Mouse (Mus musculus) macrophage (primary cell): Measurements from ENCODE around the gene Fpr2. TPM values are rescaled to one million over a fixed set of nuclear protein-coding genes. Genes with fewer than 3 reads are reported as not detected.

ENCODE experiments used
- H3K27ac ChIP-seq: fragments of 350-480 bp; formaldehyde crosslinking; 2 replicates; pipeline ENCODE4 v1.9.0; 2021
- H3K36me3 ChIP-seq: fragments of 350-480 bp; formaldehyde crosslinking; 2 replicates; pipeline ENCODE4 v1.9.0; 2021; ENCODE audit errors: inconsistent target
- H3K4me3 ChIP-seq: fragments of 350-480 bp; formaldehyde crosslinking; 2 replicates; pipeline ENCODE4 v1.9.0; 2021; ENCODE audit errors: inconsistent target
- H3K79me2 ChIP-seq: fragments of 350-480 bp; formaldehyde crosslinking; 2 replicates; pipeline ENCODE4 v1.9.0; 2021; ENCODE audit errors: inconsistent target
- WGBS: methylation state at CpG from one replicate; pipeline ENCODE4 v1.1.7; 2026; ENCODE audit warnings: inconsistent platforms; ENCODE audit not compliant: missing documents; 5-methylcytosine and 5-hydroxymethylcytosine counted together
- polyA plus RNA-seq: library from polyadenylated mRNA; stranded (reverse); fragments of 250-400 nt; gene quantifications from 3 replicates; pipeline ENCODE4 v1.2.4, GENCODE M21; 2018; ENCODE audit warnings: inconsistent platforms

The Fpr2 gene
- polyA plus RNA-seq, 1 experiment from 2014 or later = 1.1 TPM

GRCm38 (mm10) chr17:17917376-17917775 is 29.8 kb downstream of the Fpr2 start:
- Histone ChIP-seq H3K36me3 (no peaks in the 10 kb centered on the region), H3K79me2 (no peaks in the 10 kb centered on the region), H3K27ac (no peak overlapping the region), H3K4me3 (no peak overlapping the region)
- WGBS = 88% methylated on average over 1 of the region's 1 CpGs

- Histone ChIP-seq H3K27ac (no peak overlapping the region), H3K36me3 (no peaks in the 10 kb centered on the region), H3K79me2 (no peaks in the 10 kb centered on the region), H3K4me3 (no peak overlapping the region)
Measured at GRCm38 (mm10) chr17:17917782-17918181, 30.2 kb downstream of the Fpr2 start.

Other genes with a start within 250 kb of the Fpr2 start
- not detected in 3 replicates for gene Vmn2r90, start 184.1 kb upstream of the Fpr2 start, polyA plus RNA-seq
- 0.64 to 1.0 TPM (median 0.86 TPM) in 3 replicates for gene Spaca6, start 60.7 kb upstream of the Fpr2 start, polyA plus RNA-seq
- gene Has1, start 32.6 kb upstream of the Fpr2 start, polyA plus RNA-seq = not detected in 3 replicates
- 1.2 to 2.3 TPM (median 2.2 TPM) in 3 replicates for gene Fpr1, start 3.9 kb upstream of the Fpr2 start, polyA plus RNA-seq
- gene Fpr3, start within 50 bp of the Fpr2 start, polyA plus RNA-seq = not detected in 3 replicates
- not detected in 3 replicates for gene Fpr-rs4, start 133.9 kb downstream of the Fpr2 start, polyA plus RNA-seq
- gene Vmn2r124, start 161.6 kb downstream of the Fpr2 start, polyA plus RNA-seq = not detected in 3 replicates
- not detected in 3 replicates for gene Vmn2r91, start 197.2 kb downstream of the Fpr2 start, polyA plus RNA-seq